Mouse (Mus musculus): ENCODE data around the gene Lrp10.

Lrp10 gene

DNA sequence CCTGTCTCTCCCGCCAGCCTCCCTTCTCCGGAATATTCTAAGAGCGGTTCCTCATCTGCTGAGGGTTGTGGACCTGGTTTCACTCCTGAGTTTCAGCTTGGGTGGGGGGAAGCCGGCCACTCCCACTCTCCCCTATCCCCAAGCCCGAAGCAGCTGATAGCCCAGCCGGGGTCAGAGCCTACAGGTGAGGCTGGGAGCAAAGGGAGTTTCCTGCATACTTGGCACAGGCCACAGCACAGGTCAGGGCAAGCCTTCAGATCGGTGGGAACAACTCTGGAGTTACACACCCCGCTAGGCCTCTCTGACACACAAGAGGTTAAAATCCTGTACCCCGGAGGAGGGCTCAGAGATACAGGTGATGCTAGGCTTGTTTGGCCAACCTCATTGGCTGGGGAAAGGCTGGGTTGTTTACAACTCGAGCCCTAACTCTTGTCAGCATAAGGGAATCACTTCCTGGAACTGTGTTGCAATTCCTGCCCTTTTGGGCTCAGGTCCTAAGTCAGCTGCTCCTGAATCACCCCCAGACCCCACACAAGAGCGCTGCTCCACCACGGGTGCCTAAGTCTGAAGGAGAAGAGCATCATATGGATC, 29.9 kb upstream of the Lrp10 start:
- no peak for ATAC-seq (ENCODE audit: low TSS enrichment)

- ATAC-seq (ENCODE audit: low TSS enrichment) = no peak
These were observed 28.6 kb upstream of the Lrp10 start for GRCm38 (mm10) chr14:54435194-54435918.

DNA sequence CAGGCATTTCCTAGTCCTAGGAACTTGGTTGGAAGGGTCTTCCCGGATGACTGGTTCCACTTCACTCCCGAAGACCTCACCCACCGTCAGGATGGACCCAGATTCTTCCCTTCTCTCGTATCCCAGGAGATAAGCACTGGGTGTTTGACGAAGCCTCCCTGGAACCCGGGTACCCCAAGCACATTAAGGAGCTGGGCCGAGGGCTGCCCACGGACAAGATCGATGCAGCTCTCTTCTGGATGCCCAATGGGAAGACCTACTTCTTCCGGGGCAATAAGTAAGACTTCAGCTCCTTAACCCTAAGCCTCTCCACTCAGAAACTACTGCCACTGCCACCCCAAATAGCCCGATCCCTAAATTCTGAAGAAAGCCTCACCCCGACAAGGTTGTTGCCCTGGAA, 24.8 kb upstream of the Lrp10 start:
- no peak for ATAC-seq (ENCODE audit: low TSS enrichment)

DNA sequence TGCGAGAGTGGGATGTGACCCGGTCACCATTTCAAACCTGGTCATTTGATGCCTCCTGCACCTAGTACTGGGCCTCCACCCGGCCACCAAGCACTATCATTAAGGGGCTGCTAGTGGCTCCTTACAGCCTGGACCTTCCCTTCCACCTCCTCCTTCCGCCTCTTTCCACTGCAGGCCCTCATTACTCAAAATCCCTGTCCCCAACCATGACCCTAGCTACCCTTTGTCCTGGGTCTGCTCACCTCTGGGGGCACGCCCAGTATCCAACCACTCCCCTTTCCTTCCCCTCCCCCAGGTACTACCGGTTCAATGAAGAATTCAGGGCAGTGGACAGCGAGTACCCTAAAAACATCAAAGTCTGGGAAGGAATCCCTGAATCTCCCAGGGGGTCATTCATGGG, 24.3 kb upstream of the Lrp10 start:
- no peak for ATAC-seq (ENCODE audit: low TSS enrichment)

GRCm38 (mm10) chr14:54440538-54440937, 23.4 kb upstream of the Lrp10 start:
- no peak for ATAC-seq (ENCODE audit: low TSS enrichment)

GRCm38 (mm10) chr14:54441365-54441764, 22.6 kb upstream of the Lrp10 start:
- ATAC-seq (ENCODE audit: low TSS enrichment) = no peak

- ATAC-seq (ENCODE audit: low TSS enrichment) = no peak
These were observed 21.4 kb upstream of the Lrp10 start for GRCm38 (mm10) chr14:54442548-54442947.

GRCm38 (mm10) chr14:54443196-54443595, 20.7 kb upstream of the Lrp10 start:
- no peak for ATAC-seq (ENCODE audit: low TSS enrichment)

GRCm38 (mm10) chr14:54443712-54444618, 20.0 kb upstream of the Lrp10 start:
- peak; percentile 23; the same call in 1 of the 2 replicates for ATAC-seq (ENCODE audit: low TSS enrichment)

- ATAC-seq (ENCODE audit: low TSS enrichment) = no peak
These were observed 18.5 kb upstream of the Lrp10 start for GRCm38 (mm10) chr14:54445476-54445875.

GRCm38 (mm10) chr14:54453566-54453965, 10.4 kb upstream of the Lrp10 start:
- ATAC-seq (ENCODE audit: low TSS enrichment) = no peak

GRCm38 (mm10) chr14:54454669-54455528, 9.0 kb upstream of the Lrp10 start:
- ATAC-seq (ENCODE audit: low TSS enrichment) = no peak

GRCm38 (mm10) chr14:54457907-54458569, 5.9 kb upstream of the Lrp10 start:
- ATAC-seq (ENCODE audit: low TSS enrichment) = no peak

GRCm38 (mm10) chr14:54462146-54462545, 1.8 kb upstream of the Lrp10 start:
- no peak for ATAC-seq (ENCODE audit: low TSS enrichment)

DNA sequence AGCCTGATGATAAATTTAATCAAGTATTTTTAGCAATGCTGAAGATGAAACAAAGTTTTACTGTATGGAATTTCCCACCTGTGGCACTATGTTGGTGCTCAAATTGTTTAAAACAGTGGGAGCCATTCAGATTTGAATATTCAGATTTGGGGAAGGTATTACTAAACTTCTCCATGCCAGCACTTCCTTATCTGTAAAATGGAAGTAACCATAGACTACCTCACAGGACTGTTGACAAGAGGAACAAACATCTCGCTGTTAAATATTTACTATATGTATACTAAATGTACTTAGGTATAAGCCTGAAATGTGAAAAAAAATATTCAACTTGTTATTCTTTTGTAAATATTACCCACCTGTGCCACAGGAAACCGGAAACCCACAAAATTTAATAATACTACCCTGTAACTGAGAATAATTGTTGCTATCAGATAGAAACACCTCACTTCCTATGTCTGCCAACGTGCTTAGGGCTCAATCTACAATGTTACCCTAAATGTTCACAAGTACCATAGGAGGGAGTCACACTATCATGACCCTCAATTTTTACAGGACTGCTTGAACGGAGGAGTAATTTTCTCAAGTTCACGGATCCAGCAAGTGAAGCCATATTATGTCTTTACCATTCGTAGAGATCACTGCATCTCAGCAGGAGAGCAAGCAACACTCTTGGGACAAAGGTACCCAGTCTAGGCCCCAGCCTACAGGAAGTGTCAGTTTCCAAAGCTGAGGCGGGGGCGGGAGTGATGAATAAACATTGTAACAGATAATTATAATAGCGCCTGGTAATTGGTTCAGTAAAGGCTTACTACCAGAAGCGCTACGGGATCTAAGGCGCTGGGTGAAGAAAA, 604 bp upstream of the Lrp10 start:
- ATAC-seq (ENCODE audit: low TSS enrichment) = peak; percentile 51

- peak; percentile 68 for ATAC-seq (ENCODE audit: low TSS enrichment)
These were observed 512 bp downstream of the Lrp10 start for GRCm38 (mm10) chr14:54464293-54465005.

GRCm38 (mm10) chr14:54471467-54471866, 7.5 kb downstream of the Lrp10 start:
- ATAC-seq (ENCODE audit: low TSS enrichment) = no peak

- ATAC-seq (ENCODE audit: low TSS enrichment) = no peak
These were observed 8.7 kb downstream of the Lrp10 start for GRCm38 (mm10) chr14:54472671-54473070.

DNA sequence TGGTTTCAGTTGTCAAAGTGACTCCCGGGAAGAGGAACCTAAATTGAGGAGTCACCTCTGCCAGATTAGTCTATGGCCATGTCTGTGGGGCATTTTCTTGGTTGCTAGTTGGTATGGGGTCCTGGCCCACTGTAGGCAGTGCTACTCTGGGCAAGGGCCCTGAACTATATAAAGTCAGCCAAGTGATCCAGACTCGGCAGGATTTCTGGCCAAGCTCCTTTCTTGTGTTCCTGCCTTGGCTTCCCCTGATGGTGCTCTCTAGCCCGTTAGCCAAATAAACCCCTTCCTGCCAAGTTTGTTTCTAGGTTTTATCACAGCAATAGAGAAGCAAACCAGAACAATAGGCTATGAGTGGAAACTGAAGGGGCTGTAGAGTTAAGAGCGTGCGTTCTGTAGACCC, 10.8 kb downstream of the Lrp10 start:
- ATAC-seq (ENCODE audit: low TSS enrichment) = no peak
